Mouse (Mus musculus) spleen, postnatal 4 days (tissue): Measurements from ENCODE around the gene Dpp3.
"Not testable (repeated sequence)": the region's sequence is repeated elsewhere in the genome, so short reads cannot be mapped to it uniquely, and the experiment has no call there.

Experiments
- DNase-seq, 2 experiments: peaks; one replicate each; pipeline ENCODE4 v3.0.0; 2022; ENCODE audit warnings: low spot score in 2 of 2

The Dpp3 gene

DNA sequence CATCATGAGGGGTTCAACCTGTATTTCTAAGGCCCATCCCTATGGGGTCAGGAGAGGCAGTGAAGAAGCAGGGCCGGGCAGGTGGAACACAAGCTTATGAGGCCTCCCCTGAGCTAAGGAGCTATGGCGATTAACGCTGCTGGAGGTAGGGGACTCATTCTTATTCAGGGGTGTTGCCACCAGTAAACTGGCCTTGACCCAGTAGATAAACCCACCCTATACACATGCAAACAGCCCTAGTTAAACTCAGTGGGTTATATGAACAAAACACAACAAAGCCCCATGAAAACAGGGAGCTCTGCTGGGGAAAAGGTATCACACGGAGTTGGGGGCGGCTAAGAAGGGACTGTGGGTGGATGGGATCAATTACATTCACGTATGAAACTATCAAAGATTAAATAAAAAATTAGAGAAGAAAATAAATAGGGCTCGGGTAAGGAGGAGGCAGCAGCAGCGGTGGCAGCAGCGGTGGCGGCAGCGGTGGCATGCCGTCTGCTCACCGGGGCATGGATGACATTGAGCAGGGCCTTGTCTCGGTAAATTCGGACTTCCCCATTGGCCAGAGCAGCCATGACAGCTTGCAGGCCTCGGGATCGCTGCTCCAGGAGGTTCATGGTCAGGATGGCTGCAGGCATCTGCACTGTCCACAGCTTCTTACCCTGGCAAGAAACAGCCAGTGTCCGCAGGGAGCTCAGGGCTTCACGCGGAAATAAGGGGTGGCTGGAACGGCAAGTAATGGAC is 31.1 kb downstream of the Dpp3 start:
- DNase-seq: no peak

GRCm38 (mm10) chr19:4891798-4892197 is 36.3 kb downstream of the Dpp3 start:
- peak; percentile 53 to 67 for DNase-seq

- no peak for DNase-seq
Measured at GRCm38 (mm10) chr19:4889791-4890190, 38.3 kb downstream of the Dpp3 start.

DNA sequence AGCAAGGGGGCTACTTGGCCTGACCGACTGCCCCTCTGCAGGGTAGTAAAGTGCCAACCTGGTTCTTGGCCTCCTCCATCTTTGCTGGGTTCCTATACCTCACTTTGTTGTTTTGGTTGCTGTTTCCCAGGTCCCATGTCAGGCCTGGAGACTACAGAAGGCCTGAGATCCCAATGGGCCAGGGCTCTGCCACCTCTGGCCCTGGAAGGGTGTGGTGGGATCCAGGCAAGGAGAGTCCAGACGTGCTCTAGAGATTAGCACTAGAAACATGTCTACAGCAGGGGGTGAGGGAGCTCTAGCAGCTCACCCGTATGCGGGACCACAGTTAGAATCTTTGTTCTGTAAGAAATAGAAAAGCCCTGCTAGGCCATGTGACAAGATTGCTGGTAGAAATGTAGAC is 44.1 kb downstream of the Dpp3 start:
- DNase-seq: peak in 1 of 2 experiments; percentile 66

DNA sequence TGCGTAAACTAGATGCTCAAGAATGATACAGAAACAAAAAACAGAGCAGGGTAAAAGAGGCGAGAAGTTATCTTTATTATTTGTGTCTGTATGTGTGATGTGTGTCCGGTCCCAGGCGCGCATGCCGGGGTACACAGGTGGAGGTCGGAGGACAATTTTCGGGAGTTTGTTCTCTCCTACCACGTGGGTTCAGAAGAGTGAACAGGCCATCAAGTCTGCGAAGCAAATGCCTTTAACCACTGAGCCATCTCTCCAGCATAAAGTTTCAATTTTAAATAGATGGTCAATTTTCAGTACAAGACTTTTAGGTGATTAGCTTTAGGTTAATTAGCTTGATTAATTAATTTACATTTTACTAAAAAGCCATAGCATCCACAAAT is 48.8 kb downstream of the Dpp3 start:
- no peak for DNase-seq

DNA sequence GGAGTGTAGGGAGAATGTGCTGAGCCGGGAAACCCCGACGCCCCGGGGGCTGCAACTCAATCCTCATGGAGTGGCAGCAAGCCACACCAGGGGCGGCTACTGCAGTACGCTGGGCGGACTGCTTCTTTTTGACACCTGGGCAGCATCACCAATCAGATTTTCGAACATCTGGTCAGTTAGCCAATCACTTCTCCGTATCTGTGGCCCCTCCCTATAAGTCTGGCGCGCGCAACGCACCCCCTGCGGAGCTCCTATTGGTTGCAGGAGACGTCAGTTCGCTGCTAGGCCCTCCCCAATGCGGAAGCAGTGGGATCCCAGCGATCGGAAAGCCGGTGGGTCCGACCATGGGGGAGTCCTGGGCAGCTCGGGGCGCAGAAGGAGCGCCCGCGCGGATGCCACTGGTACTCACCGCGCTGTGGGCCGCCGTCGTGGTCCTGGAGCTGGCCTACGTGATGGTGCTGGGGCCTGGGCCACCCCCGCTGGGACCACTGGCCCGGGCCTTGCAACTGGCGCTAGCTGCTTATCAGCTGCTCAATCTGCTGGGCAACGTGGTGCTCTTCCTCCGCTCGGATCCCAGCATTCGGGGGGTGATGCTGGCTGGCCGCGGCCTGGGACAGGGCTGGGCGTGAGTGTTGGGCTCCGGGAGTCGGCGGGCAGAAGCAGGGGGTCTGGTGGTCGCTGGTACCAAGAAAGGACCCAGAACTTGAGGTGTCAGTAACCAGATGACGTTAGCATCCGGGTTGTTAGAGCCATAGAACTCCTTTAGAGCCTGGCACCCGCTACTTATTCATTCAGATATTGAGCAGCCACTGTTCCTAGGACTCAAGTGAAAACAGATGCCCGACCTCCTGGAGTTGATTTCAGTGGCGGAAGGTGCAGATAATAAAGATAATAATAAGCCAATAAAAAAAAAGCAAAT is 49.4 kb downstream of the Dpp3 start, which contains the start of gene Zdhhc24:
TSS of gene Zdhhc24 (plus strand) at position 264 of the 919 bp plus-strand sequence.
- peak; percentile 97 to 98 for DNase-seq

DNA sequence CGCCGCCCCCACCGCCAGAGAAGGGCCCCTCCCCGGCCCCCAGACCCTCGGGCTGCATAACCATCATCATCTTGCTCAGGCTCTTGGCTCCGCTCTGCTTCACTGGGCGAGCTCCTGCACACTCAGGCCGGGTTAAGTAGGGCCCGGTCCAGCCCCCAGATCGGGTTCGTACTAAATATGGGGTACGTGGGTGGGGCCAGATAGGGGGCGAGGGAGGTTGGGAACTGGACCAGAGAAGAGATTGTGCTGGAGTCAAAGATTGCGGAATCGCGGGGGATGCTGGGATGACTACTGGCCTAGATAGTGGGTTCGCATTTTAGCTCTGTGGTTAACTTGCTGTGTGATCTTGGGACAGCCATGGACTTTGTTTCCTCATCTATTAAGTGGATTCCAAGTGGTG is 50.3 kb downstream of the Dpp3 start, which contains the start of gene Actn3:
TSS of gene Actn3 (minus strand) at position 125 of the 400 bp plus-strand sequence.
- DNase-seq: peak in 1 of 2 experiments; percentile 65

DNA sequence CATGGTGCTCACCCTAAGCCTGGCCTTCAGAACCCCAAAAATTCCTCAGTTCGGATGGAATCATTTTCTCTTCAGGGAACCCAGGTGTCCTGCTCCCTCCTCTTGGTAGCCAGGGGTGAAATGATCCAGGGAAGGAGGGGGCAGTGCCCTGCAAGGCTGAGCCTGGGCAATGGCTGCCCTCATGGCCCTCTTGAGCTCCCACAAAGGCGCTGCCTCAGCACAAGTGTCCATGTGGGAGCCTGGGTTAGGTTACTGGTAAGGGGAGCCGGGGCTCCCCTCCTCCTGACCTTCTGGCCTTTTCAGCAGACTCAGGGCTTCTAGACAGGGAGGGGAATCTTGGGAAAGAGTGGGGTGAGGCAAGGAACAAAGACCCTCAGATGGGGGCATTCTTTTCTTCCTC is 51.3 kb downstream of the Dpp3 start:
- no peak for DNase-seq

GRCm38 (mm10) chr19:4876241-4876640 is 51.8 kb downstream of the Dpp3 start:
- DNase-seq: no peak

DNA sequence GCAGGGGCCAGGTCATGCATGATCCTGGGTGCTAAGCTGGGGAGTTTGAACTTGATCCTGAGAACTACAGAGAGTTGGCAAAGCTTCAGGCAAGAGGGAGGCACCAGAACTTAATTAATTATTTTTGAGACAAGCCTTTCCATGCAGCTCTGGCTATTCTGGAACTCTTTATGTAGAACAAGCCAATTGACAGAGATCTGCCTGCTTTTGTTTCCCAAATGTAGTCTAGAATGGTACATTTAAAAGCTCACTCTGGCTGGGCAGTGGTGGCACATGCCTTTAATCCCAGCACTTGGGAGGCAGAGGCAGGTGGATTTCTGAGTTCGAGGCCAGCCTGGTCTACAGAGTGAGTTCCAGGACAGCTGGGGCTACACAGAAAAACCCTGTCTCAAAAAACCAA is 53.5 kb downstream of the Dpp3 start:
- not testable (repeated sequence) for DNase-seq

GRCm38 (mm10) chr19:4865147-4865546 is 62.9 kb downstream of the Dpp3 start:
- no peak for DNase-seq

DNA sequence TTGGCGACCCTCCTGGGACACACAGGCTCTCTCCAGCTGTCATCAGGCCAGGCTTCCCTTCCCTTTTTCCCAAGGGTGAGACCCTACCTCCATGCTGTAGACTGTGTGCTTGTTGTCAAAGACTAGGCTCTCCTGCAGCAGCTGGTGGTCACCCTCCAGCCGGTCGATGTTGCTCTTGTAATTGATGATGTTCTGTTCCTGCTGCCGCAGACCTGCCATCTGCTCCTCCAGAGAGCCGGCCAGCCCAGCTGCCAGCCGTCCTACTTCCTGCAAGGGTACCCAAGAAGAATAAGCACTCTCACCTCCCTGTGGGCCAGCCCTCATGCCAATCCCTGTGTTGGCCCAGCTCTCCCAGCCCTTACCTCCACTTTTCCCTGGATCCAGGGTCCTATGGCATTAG is 65.0 kb downstream of the Dpp3 start:
- no peak for DNase-seq

DNA sequence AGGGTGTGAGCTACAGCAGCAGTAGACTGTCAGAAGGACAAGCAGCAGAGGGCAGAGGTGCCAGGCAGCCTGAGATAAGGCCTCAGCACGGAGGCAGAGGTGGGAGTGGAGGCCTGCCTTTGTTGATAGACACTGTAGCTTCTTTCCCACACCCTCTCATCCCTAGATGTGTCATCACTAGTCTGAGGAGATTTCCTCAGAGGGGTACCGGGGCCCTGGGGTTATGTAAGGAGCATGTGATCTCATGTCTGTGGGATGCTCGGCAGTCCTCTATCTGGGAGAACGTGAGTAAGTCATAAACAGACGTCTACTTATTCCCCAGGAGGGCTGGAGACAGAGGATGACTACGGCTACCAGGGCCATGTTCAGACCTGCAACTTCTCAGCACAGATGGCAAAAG is 69.0 kb downstream of the Dpp3 start:
- peak; percentile 78 to 80 for DNase-seq
